Mouse (Mus musculus) megakaryocyte, embryonic 14.5 days (primary cell): ENCODE data around the gene Plekhh2.

Experiments used
- FLI1 ChIP-seq: IDR thresholded peaks from 2 replicates; pipeline ENCODE4 v1.6.1; 2012; ENCODE audit warnings: low read length, inconsistent platforms, mixed read lengths
- GATA1 ChIP-seq: IDR thresholded peaks from 3 replicates; pipeline ENCODE4 v1.6.1; 2012; ENCODE audit warnings: mixed read lengths, low read length, inconsistent platforms, borderline replicate concordance

DNA sequence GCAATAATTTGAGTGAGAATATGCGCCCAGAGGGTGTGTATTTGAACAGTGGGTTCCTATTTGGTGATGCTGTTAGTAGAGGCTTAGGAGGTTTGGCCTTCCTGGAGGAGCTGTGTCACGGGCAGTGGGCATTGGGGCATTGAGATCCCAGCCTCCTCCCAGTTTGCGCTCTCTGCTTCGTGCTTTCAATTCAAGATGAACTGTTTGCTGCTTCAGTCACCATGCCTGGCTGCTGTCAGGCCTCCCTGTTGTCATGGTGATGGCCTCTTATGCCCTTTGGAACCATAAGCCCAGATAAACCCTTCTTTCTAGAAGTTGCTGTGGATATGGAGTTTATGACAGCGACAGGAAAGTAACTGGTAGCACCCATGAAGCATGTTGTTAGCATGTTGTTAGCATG is 40.5 kb downstream of the Plekhh2 start:
- TF ChIP-seq GATA1 (no peak), FLI1 (no peak)
